In the genomic region with DNA sequence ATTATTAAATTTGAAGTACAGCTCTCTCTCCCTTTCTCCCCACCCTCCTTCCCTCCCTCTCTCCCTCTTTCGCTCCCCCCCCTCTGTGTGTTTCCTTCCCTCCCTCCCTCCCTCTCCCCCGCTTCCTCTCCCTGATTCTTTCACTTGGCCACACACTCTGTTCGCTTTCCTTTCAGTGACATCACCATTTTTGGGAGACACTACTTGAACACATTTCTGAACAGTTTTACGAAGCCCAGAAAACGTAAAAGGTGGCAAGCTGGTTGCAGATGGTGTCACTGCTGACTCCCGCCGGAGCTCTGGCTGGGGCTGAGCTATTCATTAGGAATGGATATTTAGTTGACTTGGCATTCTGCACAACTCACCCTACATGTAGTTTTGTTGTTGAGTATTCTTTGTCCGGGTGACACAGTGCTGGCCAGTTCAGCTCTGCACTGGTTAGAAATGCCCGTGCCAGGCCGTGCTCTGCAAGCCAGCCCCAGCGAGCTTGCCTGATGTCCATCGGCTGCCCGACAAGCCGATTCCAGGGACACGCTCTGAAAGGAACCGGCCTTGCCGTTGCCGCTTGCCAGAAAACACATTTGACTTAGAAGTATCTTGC, we compare ENCODE assay signal across 10 mouse cellular contexts. TPM values are rescaled to one million over a fixed set of nuclear protein-coding genes. Genes with fewer than 3 reads are reported as not detected.
A peak's percentile ranks its signal among the peaks of the same experiment; 100 is the strongest.
DNase-seq lines count a peak whose midpoint lies in the region; ATAC-seq lines count a peak whose summit lies in the region.
"Had no signal": no experiment of that assay in that cellular context is flagged by ENCODE, and none has a peak within 500 bp of the region (broad histone marks: within the 10 kb centered on the region; RNA-seq: fewer than 3 reads in every experiment).

No protein-coding gene starts in this region.

- 0 out of 2 replicates have a peak overlapping the region, but pooled peaks have one; percentile 22 for H3K4me2 ChIP-seq in intestine, embryonic 14.5 days (ENCODE audit: low read length)
- no peak overlapping the region for H3K4me2 ChIP-seq in intestine, embryonic 16.5 days (ENCODE audit: low read depth, low read length)
- no peak overlapping the region for H3K4me2 ChIP-seq in forebrain, embryonic 12.5 days
- no peak overlapping the region for H3K4me2 ChIP-seq in hindbrain, embryonic 11.5 days (replicated peaks; ENCODE audit: low read depth, low read length)
- peak overlapping the region; percentile 20; the same call in 1 of the 2 replicates for H3K4me2 ChIP-seq in lung, embryonic 16.5 days (ENCODE audit: low read depth, low read length)
- peak overlapping the region; percentile 2; the same call in 1 of the 2 replicates for H3K4me2 ChIP-seq in stomach, embryonic 15.5 days

- no peak for ATAC-seq in intestine, embryonic 14.5 days (replicated peaks; ENCODE audit: low FRiP score, low TSS enrichment, low read depth)
- no peak for ATAC-seq in intestine, embryonic 16.5 days
- 0 out of 2 replicates have a peak, but pooled peaks have one; percentile 27 for ATAC-seq in forebrain, embryonic 12.5 days (ENCODE audit: low FRiP score)
- no peak for ATAC-seq in hindbrain, embryonic 11.5 days (ENCODE audit: low FRiP score)
- peak; percentile 70; the same call in 1 of the 2 replicates for ATAC-seq in lung, embryonic 16.5 days (ENCODE audit: low read depth)
- ATAC-seq in stomach, embryonic 15.5 days (ENCODE audit: insufficient read depth, low FRiP score, low read depth): peak; percentile 36; the same call in 1 of the 2 replicates

- WGBS in intestine, embryonic 14.5 days: 59% methylated on average over 18 of the region's 18 CpGs
- WGBS in intestine, embryonic 16.5 days: 54% methylated on average over 18 of the region's 18 CpGs
- WGBS in forebrain, embryonic 12.5 days: 67% methylated on average over 18 of the region's 18 CpGs
- 74% methylated on average over 18 of the region's 18 CpGs for WGBS in hindbrain, embryonic 11.5 days
- WGBS in lung, embryonic 16.5 days: 56% methylated on average over 18 of the region's 18 CpGs
- 51% methylated on average over 18 of the region's 18 CpGs for WGBS in stomach, embryonic 15.5 days

- peak; percentile 54 for DNase-seq in intestine, embryonic 14.5 days (ENCODE audit: low spot score)
- DNase-seq in adrenal gland, postnatal 10 days: peak; percentile 71
- DNase-seq in hindbrain, embryonic 11.5 days (ENCODE audit: low spot score): no peak
- no peak for DNase-seq in liver

- no peaks in the 10 kb centered on the region for H3K36me3 ChIP-seq in intestine, embryonic 14.5 days (ENCODE audit: control insufficient read depth, insufficient read depth, low read length)
- no peaks in the 10 kb centered on the region for H3K36me3 ChIP-seq in intestine, embryonic 16.5 days (ENCODE audit: control insufficient read depth, insufficient read depth, low read length)
- no peaks in the 10 kb centered on the region for H3K36me3 ChIP-seq in forebrain, embryonic 12.5 days (replicated peaks)
- no peaks in the 10 kb centered on the region for H3K36me3 ChIP-seq in hindbrain, embryonic 11.5 days (ENCODE audit: control insufficient read depth, insufficient read depth, low read length)
- H3K36me3 ChIP-seq in lung, embryonic 16.5 days (ENCODE audit: control insufficient read depth, insufficient read depth, low read length): no peaks in the 10 kb centered on the region
- no peaks in the 10 kb centered on the region for H3K36me3 ChIP-seq in stomach, embryonic 15.5 days

- H3K4me3 ChIP-seq in intestine, embryonic 14.5 days (ENCODE audit: low read depth, low read length): no peak overlapping the region
- H3K4me3 ChIP-seq in intestine, embryonic 16.5 days (ENCODE audit: low read length): no peak overlapping the region
- no peak overlapping the region for H3K4me3 ChIP-seq in forebrain, embryonic 12.5 days (replicated peaks)
- no peak overlapping the region for H3K4me3 ChIP-seq in hindbrain, embryonic 11.5 days (ENCODE audit: low read depth, low read length)
- 0 out of 2 replicates have a peak overlapping the region, but pooled peaks have one; percentile 2 for H3K4me3 ChIP-seq in lung, embryonic 16.5 days (ENCODE audit: low read length)
- no peak overlapping the region for H3K4me3 ChIP-seq in stomach, embryonic 15.5 days (replicated peaks)

- H3K27ac ChIP-seq in intestine, embryonic 14.5 days (ENCODE audit: low read depth): peak overlapping the region; percentile 6; the same call in 1 of the 2 replicates
- H3K27ac ChIP-seq in intestine, embryonic 16.5 days (ENCODE audit: low read length): no peak overlapping the region
- no peak overlapping the region for H3K27ac ChIP-seq in forebrain, embryonic 12.5 days
- H3K27ac ChIP-seq in hindbrain, embryonic 11.5 days (ENCODE audit: low read depth, low read length): no peak overlapping the region
- peak overlapping the region; percentile 11; the same call in 1 of the 2 replicates for H3K27ac ChIP-seq in lung, embryonic 16.5 days (ENCODE audit: low read length)
- H3K27ac ChIP-seq in stomach, embryonic 15.5 days: 0 out of 2 replicates have a peak overlapping the region, but pooled peaks have one; percentile 3
- H3K27ac ChIP-seq: liver, embryonic 14.5 days had no signal

- H3K9me3 ChIP-seq in intestine, embryonic 14.5 days (ENCODE audit: control insufficient read depth, low read length): no peaks in the 10 kb centered on the region
- no peaks in the 10 kb centered on the region for H3K9me3 ChIP-seq in intestine, embryonic 16.5 days (ENCODE audit: control insufficient read depth, low read length)
- no peaks in the 10 kb centered on the region for H3K9me3 ChIP-seq in forebrain, embryonic 12.5 days
- no peaks in the 10 kb centered on the region for H3K9me3 ChIP-seq in hindbrain, embryonic 11.5 days (ENCODE audit: control insufficient read depth, low read length)
- no peaks in the 10 kb centered on the region for H3K9me3 ChIP-seq in lung, embryonic 16.5 days (ENCODE audit: control insufficient read depth, low read length)
- H3K9me3 ChIP-seq in stomach, embryonic 15.5 days: no peaks in the 10 kb centered on the region

- H3K4me1 ChIP-seq in intestine, embryonic 14.5 days (replicated peaks; ENCODE audit: control insufficient read depth, insufficient read depth, low read length): 0 out of 2 replicates have a peak, but pooled peaks cover 7% of the 10 kb centered on the region
- H3K4me1 ChIP-seq in intestine, embryonic 16.5 days (ENCODE audit: control insufficient read depth, insufficient read depth, low read length): no peaks in the 10 kb centered on the region; the same call in 1 of the 2 replicates
- peaks cover 15% of the 10 kb centered on the region; the same call in 1 of the 2 replicates for H3K4me1 ChIP-seq in forebrain, embryonic 12.5 days
- no peaks in the 10 kb centered on the region for H3K4me1 ChIP-seq in hindbrain, embryonic 11.5 days (replicated peaks; ENCODE audit: control insufficient read depth, insufficient read depth, low read length)
- peaks cover 3% of the 10 kb centered on the region for H3K4me1 ChIP-seq in lung, embryonic 16.5 days (replicated peaks; ENCODE audit: control insufficient read depth, insufficient read depth, low read length)
- peaks cover 4% of the 10 kb centered on the region; the same call in 1 of the 2 replicates for H3K4me1 ChIP-seq in stomach, embryonic 15.5 days

- no peaks in the 10 kb centered on the region for H3K27me3 ChIP-seq in intestine, embryonic 14.5 days (replicated peaks; ENCODE audit: control insufficient read depth, insufficient read depth, low read length)
- H3K27me3 ChIP-seq in intestine, embryonic 16.5 days (replicated peaks; ENCODE audit: control insufficient read depth, insufficient read depth, low read length): no peaks in the 10 kb centered on the region
- H3K27me3 ChIP-seq in forebrain, embryonic 12.5 days: peaks cover 4% of the 10 kb centered on the region
- no peaks in the 10 kb centered on the region for H3K27me3 ChIP-seq in hindbrain, embryonic 11.5 days (ENCODE audit: control insufficient read depth, insufficient read depth, low read length)
- H3K27me3 ChIP-seq in lung, embryonic 16.5 days (ENCODE audit: control insufficient read depth, insufficient read depth, low read depth, low read length): no peaks in the 10 kb centered on the region
- H3K27me3 ChIP-seq in stomach, embryonic 15.5 days (replicated peaks): no peaks in the 10 kb centered on the region
- H3K27me3 ChIP-seq: CH12.LX had no signal

- no peak overlapping the region for H3K9ac ChIP-seq in intestine, embryonic 14.5 days (ENCODE audit: low read length)
- no peak overlapping the region; the same call in 1 of the 2 replicates for H3K9ac ChIP-seq in intestine, embryonic 16.5 days (ENCODE audit: low read depth, low read length)
- no peak overlapping the region for H3K9ac ChIP-seq in forebrain, embryonic 12.5 days
- H3K9ac ChIP-seq in hindbrain, embryonic 11.5 days (ENCODE audit: low read depth, low read length): 0 out of 2 replicates have a peak overlapping the region, but pooled peaks have one; percentile 7
- peak overlapping the region; percentile 0; the same call in 1 of the 2 replicates for H3K9ac ChIP-seq in lung, embryonic 16.5 days (ENCODE audit: low read length)
- H3K9ac ChIP-seq in stomach, embryonic 15.5 days: no peak overlapping the region
- H3K9ac ChIP-seq: liver, embryonic 14.5 days had no signal

RNA-seq across cellular contexts. Expression of a gene that starts 57.7 kb away (rescaled TPM):
- polyA plus RNA-seq in intestine, embryonic 14.5 days (2014; fragmentation: Nextera tagmentation; extraction: Ambion mirVana): 3.6 and 3.8 TPM in 2 replicates
- polyA plus RNA-seq in intestine, embryonic 16.5 days (2015; fragmentation: Nextera tagmentation; extraction: Ambion mirVana): 1.9 and 2.8 TPM in 2 replicates
- 100 to 1,000 TPM; 131 to 173 TPM for total RNA-seq in adrenal gland, postnatal 10 days (2021)
- polyA plus RNA-seq in forebrain, embryonic 12.5 days (2016; fragmentation: Nextera tagmentation; extraction: Ambion mirVana): 3.1 and 3.8 TPM in 2 replicates
- 2.3 and 2.9 TPM in 2 replicates for polyA plus RNA-seq in hindbrain, embryonic 11.5 days (2014; fragmentation: Nextera tagmentation; extraction: Ambion mirVana)
- 3.7 and 6.8 TPM in 2 replicates for polyA plus RNA-seq in lung, embryonic 16.5 days (2015; fragmentation: Nextera tagmentation; extraction: Ambion mirVana)
- 4.3 and 4.8 TPM in 2 replicates for polyA plus RNA-seq in stomach, embryonic 15.5 days (2015; fragmentation: Nextera tagmentation; extraction: Ambion mirVana)

Comparison
In these comparisons a context has a peak if more than half of its experiments do, and no peak if none do; other contexts are left out.
1. H3K27ac ChIP-seq: peak in intestine, embryonic 14.5 days (single experiment), lung, embryonic 16.5 days (single experiment) and stomach, embryonic 15.5 days (single experiment); none in intestine, embryonic 16.5 days (single experiment), forebrain, embryonic 12.5 days (single experiment) and hindbrain, embryonic 11.5 days (single experiment).
2. H3K4me2 ChIP-seq: peak in intestine, embryonic 14.5 days (single experiment), lung, embryonic 16.5 days (single experiment) and stomach, embryonic 15.5 days (single experiment); none in intestine, embryonic 16.5 days (single experiment), forebrain, embryonic 12.5 days (single experiment) and hindbrain, embryonic 11.5 days (single experiment).
3. ATAC-seq: peak in forebrain, embryonic 12.5 days (single experiment), lung, embryonic 16.5 days (single experiment) and stomach, embryonic 15.5 days (single experiment); none in intestine, embryonic 14.5 days (single experiment), intestine, embryonic 16.5 days (single experiment) and hindbrain, embryonic 11.5 days (single experiment).
4. DNase-seq: peak in intestine, embryonic 14.5 days (single experiment) and adrenal gland, postnatal 10 days (single experiment); none in hindbrain, embryonic 11.5 days (single experiment) and liver (single experiment).
5. H3K9ac ChIP-seq: peak in hindbrain, embryonic 11.5 days (single experiment) and lung, embryonic 16.5 days (single experiment); none in intestine, embryonic 14.5 days (single experiment), intestine, embryonic 16.5 days (single experiment), forebrain, embryonic 12.5 days (single experiment) and stomach, embryonic 15.5 days (single experiment).